Mouse (Mus musculus) lung, adult 2 months (tissue): ENCODE data around the gene Ckm.

ENCODE experiments used
- CTCF ChIP-seq: fragments of 200-500 bp; IDR thresholded peaks from 2 replicates; pipeline ENCODE4 v1.5.1; 2011; ENCODE audit warnings: mild to moderate bottlenecking, low read length, control low read depth; ENCODE audit not compliant: insufficient read depth
- POLR2A ChIP-seq: fragments of 200-500 bp; IDR thresholded peaks from 2 replicates; pipeline ENCODE4 v1.6.1; 2011; ENCODE audit warnings: low read depth, mild to moderate bottlenecking, control low read depth, low read length, borderline replicate concordance; ENCODE audit errors: extremely low read depth

- TF ChIP-seq POLR2A (no peak), CTCF (no peak)
Measured at GRCm38 (mm10) chr7:19376019-19376418, 28.6 kb upstream of the Ckm start.
